In the genomic region with DNA sequence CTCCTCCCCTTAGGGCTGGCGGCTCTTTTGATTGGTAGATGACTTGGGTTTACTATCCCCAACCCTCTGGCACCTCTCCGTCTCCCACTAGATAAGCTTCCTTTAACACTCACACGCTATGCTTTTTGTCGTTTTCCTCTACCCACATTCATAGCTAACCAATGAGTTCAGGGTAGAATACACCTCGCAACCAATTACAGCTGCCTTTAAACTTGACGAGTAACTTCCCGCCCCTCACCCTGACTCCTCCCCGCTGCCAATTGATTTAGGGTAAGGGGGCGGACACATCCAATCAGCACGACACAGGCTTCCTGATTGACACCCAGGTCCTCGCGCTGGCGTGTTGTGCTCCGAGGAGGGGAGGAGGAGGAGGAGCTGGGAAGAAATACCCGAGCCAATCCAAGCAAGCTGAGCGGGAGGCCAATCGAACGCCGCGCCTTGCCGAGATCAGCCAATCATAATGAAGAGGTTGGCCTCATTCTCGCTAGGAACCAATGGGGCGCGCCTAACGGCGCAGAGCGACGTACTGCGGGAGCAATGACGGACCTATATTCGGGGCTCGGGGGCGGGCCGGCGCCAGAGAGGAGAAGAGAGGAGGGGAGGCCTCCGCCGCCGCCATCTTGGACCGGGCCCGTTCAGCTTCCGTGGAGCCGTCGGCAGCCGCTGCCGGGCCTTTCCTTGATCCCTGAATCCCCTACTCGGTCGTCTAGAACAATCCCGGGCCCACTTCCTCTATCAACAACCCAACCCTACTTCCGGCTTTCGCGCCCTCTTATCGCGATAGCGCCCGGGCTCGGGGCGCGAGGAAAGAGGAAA, we compare ENCODE assay signal across 8 mouse cellular contexts. TPM values are rescaled to one million over a fixed set of nuclear protein-coding genes. Genes with fewer than 3 reads are reported as not detected.
DNase-seq lines count a peak whose midpoint lies in the region; ATAC-seq lines count a peak whose summit lies in the region.

A gene (plus strand): TSS at position 597 of the 816 bp plus-strand sequence.

- no peaks in the 10 kb centered on the region for H3K9me3 ChIP-seq in hindbrain, embryonic 16.5 days (ENCODE audit: control insufficient read depth, low read length)

- H3K4me3 ChIP-seq in hindbrain, embryonic 16.5 days (ENCODE audit: low read length): peak within 1 kb of the TSS; percentile 92
- peak within 1 kb of the TSS; percentile 58 for H3K4me3 ChIP-seq in macrophage (ENCODE audit: inconsistent target)

- peak; percentile 99 for DNase-seq in WW6 (ENCODE audit: low read depth, low spot score)
- DNase-seq in cerebellum, postnatal 4 days (ENCODE audit: low spot score in 2 of 2): peak; percentile 93 to 96
- DNase-seq in gastrocnemius, adult 18-20 months (ENCODE audit: low spot score): peak; percentile 99
- DNase-seq in left cerebral cortex, adult 18-20 months (ENCODE audit: low spot score in 2 of 2): peak; percentile 95 to 98
- peak; percentile 100 for DNase-seq in right cerebral cortex, adult 18-20 months
- DNase-seq in urinary bladder, postnatal 10 days (ENCODE audit: low spot score): peak; percentile 93

- H3K4me1 ChIP-seq in hindbrain, embryonic 16.5 days (ENCODE audit: control insufficient read depth, insufficient read depth, low read depth, low read length): peaks cover 33% of the 10 kb centered on the region

- WGBS in hindbrain, embryonic 16.5 days: under 1% methylated on average over 56 of the region's 58 CpGs
- WGBS in macrophage (ENCODE audit: missing documents): 0% methylated on average over 26 of the region's 58 CpGs

- peaks cover 42% of the 10 kb centered on the region for H3K79me2 ChIP-seq in macrophage (ENCODE audit: inconsistent target)

- peak; percentile 98 for ATAC-seq in hindbrain, embryonic 16.5 days

- peak within 1 kb of the TSS; percentile 89 for H3K4me2 ChIP-seq in hindbrain, embryonic 16.5 days (ENCODE audit: low read length)

- peak within 1 kb of the TSS; percentile 96 for H3K9ac ChIP-seq in hindbrain, embryonic 16.5 days (ENCODE audit: low read depth, low read length)

- H3K36me3 ChIP-seq in hindbrain, embryonic 16.5 days (ENCODE audit: control insufficient read depth, insufficient read depth, low read length): peaks cover 11% of the 10 kb centered on the region
- H3K36me3 ChIP-seq in macrophage (ENCODE audit: inconsistent target): peaks cover 19% of the 10 kb centered on the region; the same call in 1 of the 2 replicates

- no peaks in the 10 kb centered on the region for H3K27me3 ChIP-seq in hindbrain, embryonic 16.5 days (replicated peaks; ENCODE audit: control insufficient read depth, insufficient read depth, low read length)

- H3K27ac ChIP-seq in hindbrain, embryonic 16.5 days (ENCODE audit: low read depth, low read length): peak within 1 kb of the TSS; percentile 96
- H3K27ac ChIP-seq in macrophage: peak within 1 kb of the TSS; percentile 78

RNA-seq across cellular contexts. Expression of the gene that starts here (rescaled TPM):
- total RNA-seq in gastrocnemius, adult 18-20 months (2021): 10 to 100 TPM; 16.3 to 18.5 TPM
- polyA plus RNA-seq in hindbrain, embryonic 16.5 days (2015; fragmentation: Nextera tagmentation; extraction: Ambion mirVana): 30.0 and 43.1 TPM in 2 replicates
- total RNA-seq in left cerebral cortex, adult 18-20 months (2021): 10 to 100 TPM; 48.4 to 59.5 TPM
- total RNA-seq in macrophage (2018; cell fraction: chromatin; rRNA removed): 100 to 1,000 TPM in 7 of 26 experiments, 10 to 100 TPM in 19; 35.3 to 142 (median 84.0) TPM
- total RNA-seq in macrophage (2018; cell fraction: cytosol; rRNA removed): 10 to 100 TPM; 15.3 to 44.9 (median 38.9) TPM
- 10 to 100 TPM; 29.8 to 82.8 (median 46.2) TPM for total RNA-seq in macrophage (2018; cell fraction: nucleus; rRNA removed)
- 28.4 to 47.4 TPM (median 36.0 TPM) in 3 replicates for polyA plus RNA-seq in macrophage (2018)

Comparison
In these comparisons a context has a peak if more than half of its experiments do, and no peak if none do; other contexts are left out.
1. Peak in every context shown above with its lines: DNase-seq, ATAC-seq, H3K4me3 ChIP-seq and H3K27ac ChIP-seq.